Mouse (Mus musculus) skeletal muscle tissue, postnatal 0 days (tissue): ENCODE data around the gene Bcat2. TPM values are rescaled to one million over a fixed set of nuclear protein-coding genes. Genes with fewer than 3 reads are reported as not detected.

Experiments used
- polyA plus RNA-seq: library from polyadenylated mRNA; unstranded; fragments of >200 nt; fragmentation: Nextera tagmentation; extraction: Ambion mirVana; gene quantifications from 2 replicates; pipeline ENCODE4 v1.2.1, GENCODE M21; 2015

The Bcat2 gene
- 35.4 and 88.9 TPM in 2 replicates for polyA plus RNA-seq

DNA sequence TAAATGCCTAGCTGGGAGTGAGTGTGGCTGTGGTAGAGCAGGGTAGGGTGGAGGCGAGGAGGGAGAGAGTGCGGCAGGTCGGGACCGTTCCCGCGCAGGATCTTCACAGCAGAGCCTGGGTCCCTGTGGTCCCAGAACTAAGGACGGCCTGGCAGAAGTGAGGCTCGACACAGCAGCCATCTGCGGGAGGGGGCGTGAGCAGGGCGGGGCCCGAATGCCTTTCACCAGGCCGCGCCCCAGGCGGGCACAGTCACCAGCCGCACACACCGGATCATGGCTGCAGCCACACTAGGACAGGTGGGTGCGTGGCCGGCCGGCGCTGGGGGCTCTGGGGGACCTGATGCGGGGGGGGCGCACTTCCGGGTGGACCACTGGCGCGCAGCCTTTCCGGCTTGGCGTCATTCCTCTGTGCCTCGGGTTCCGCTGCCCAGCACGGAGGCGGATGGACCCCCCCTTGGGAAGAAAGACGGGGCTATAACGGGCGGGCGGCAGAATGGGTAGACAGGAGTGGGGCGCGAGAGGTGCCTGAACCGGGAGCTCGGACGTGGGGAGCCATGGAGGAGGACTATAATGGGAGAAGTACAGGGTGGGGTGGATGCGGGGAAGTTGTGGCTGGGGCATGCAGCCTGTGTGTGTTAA is at the start of gene Bcat2:
Gene Bcat2 (plus strand): TSS at position 51 of the 639 bp plus-strand sequence.

DNA sequence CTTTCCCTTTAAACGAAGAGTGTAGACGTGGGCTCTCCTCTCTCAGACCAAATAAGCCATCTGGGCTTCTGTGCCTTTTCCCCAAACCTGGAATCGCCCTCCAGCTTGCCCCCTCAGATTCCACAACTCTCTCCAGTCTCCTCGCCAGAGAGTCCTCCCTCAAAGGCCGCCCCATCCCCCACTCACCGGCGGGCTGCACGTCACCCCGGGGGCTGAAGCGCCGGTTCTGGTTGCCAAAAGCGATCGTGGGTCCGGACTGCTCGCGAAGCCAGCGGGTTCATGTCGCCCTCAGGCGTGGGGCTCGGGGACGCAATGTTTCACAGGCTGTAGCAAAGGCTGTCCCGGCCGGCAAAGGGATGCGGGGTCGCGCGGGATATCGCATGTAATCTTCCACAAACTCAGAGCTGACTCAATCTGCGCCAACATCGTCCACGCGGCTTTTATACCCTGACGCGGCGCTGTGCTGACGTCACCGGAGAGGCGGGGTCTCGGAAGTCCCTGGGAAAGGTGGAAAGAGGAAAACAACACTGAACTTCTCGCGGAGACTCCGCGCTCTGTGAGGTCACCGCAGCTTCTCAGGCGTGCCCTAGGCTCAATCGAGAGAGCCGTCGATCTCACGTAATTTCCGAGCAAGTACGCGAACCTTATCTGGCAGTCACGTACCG is 44.0 kb upstream of the Bcat2 start, which contains the start of the genes Ppp1r15a and Plekha4:
Gene Ppp1r15a (minus strand): TSS at position 460 of the 665 bp plus-strand sequence.
Gene Plekha4 (plus strand): TSS at position 522 of the 665 bp plus-strand sequence.

DNA sequence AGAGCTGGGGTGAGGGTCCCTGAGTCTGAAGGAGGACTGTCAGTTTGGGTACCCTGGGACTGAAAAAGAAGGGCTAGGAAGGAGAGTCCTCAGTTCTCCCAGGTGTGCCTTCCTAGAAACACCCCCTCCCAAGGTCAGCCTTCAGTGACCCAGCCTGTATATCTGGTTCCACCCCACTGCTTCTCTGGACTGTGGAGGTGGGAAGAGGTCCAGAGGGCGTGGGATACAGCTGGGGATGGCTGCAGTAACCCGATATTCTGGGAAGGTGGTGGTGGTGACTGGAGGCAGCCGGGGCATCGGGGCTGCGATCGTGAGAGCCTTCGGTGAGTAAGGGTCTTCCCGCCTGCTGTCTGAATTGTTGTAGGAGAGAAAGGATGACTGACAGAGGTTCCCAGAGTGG is 15.2 kb upstream of the Bcat2 start, which contains the start of gene Hsd17b14:
Gene Hsd17b14 (plus strand): TSS at position 150 of the 400 bp plus-strand sequence.

DNA sequence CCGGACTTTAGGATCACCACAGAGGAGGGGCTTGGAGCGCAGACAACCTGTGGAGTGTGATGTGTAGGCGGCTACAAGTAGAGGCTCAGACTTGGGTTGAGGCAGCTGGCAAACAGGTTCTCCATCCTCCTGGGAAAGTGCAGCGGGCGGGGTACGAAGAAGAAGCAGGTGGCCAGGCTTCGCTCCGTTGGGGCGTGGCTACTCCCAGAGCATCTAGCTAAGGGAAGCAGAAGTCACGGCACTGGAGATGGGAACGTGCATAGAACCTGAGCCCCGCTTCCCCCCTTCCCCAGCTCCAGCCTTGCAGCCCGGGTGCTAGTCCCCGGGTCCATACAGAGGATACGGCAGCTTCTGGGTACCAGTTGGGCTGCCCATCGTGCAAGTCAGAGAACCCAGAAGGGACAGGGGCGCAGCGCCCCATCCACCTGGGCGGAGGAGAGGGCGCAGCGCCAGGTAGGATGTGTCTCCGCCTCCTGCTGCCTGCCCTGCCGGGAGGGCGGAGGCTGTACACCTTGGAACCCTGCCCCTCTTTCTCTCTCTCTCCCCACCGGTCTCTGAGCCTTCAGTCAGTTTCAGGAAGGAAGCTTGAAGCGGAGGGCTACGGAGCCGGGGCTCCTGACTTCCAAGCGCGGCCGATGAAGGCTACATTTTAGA is 47.2 kb downstream of the Bcat2 start, which contains the start of gene Fut1:
Gene Fut1 (plus strand): TSS at position 248 of the 654 bp plus-strand sequence.

DNA sequence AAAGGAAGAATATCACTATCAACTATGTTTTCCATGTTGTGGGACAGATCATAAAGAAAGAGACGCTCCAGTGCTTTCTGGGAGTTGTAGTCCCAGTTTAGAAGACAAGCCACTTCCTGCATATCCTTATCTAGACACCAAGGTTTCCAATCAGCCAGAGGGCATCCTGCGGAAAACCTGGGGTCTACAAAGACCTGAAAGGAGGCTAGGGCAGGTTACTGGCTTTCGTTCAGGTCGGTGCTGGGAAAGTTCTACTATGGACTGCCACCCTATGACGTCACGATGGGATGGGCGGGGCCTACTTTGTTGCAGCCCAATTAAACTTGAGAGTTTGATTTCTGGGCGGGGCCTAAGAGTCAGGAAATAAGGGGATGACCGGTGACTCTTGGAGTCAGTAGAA is 51.5 kb downstream of the Bcat2 start, which contains the start of gene Izumo1:
Gene Izumo1 (plus strand): TSS at position 369 of the 400 bp plus-strand sequence.

DNA sequence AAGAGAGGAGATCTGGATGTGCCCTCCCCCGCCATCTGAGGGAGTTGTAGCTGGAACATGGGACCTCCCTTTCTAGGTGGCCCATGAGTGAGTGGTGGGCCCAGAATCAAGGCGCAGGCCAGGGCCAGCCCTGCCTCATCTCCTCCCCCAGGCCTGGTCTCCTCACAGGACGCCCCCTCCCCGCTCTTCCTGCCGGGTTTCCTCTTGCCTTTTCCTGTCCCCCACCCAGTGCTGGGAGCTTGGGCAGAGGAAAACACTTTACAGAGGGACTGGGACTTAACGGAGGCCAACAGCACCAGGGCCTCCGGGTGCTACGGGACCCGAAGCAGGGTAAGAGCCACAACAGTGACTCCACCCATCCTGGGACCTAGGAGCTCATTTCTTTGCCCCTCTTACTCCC is 57.3 kb downstream of the Bcat2 start, which contains the start of gene Rasip1:
Gene Rasip1 (plus strand): TSS at position 228 of the 400 bp plus-strand sequence.

Other genes with a start within 250 kb of the Bcat2 start
- gene Trpm4, start 236.4 kb upstream of the Bcat2 start, polyA plus RNA-seq, result 15.3 and 15.4 TPM in 2 replicates
- 94.0 and 120 TPM in 2 replicates for gene Hrc, start 234.9 kb upstream of the Bcat2 start, polyA plus RNA-seq
- 3.2 and 4.0 TPM in 2 replicates for gene Ppfia3, start 203.1 kb upstream of the Bcat2 start, polyA plus RNA-seq
- 1.5 and 2.0 TPM in 2 replicates for gene Lin7b, start 199.6 kb upstream of the Bcat2 start, polyA plus RNA-seq
- gene Snrnp70, start 174.4 kb upstream of the Bcat2 start, polyA plus RNA-seq, result 64.7 and 74.9 TPM in 2 replicates
- 3.5 and 4.7 TPM in 2 replicates for gene Kcna7, start 164.5 kb upstream of the Bcat2 start, polyA plus RNA-seq
- 0.09 and 0.17 TPM in 2 replicates for gene Ntf5, start 156.5 kb upstream of the Bcat2 start, polyA plus RNA-seq
- gene Lhb, start 149.3 kb upstream of the Bcat2 start, polyA plus RNA-seq, result not detected in 2 replicates
- gene Gys1, start 135.3 kb upstream of the Bcat2 start, polyA plus RNA-seq, result 90.8 and 92.1 TPM in 2 replicates
- 31.4 and 35.8 TPM in 2 replicates for gene Ruvbl2, start 132.1 kb upstream of the Bcat2 start, polyA plus RNA-seq
- 2,280 and 2,838 TPM in 2 replicates for gene Ftl1, start 110.3 kb upstream of the Bcat2 start, polyA plus RNA-seq
- 74.5 and 83.5 TPM in 2 replicates for gene Bax, start 103.3 kb upstream of the Bcat2 start, polyA plus RNA-seq
- gene Tulp2, start 88.3 kb upstream of the Bcat2 start, polyA plus RNA-seq, result 0.06 and 0.12 TPM in 2 replicates
- not detected in 2 replicates for gene Gm45808, start 83.3 kb upstream of the Bcat2 start, polyA plus RNA-seq
- gene Dhdh, start 81.3 kb upstream of the Bcat2 start, polyA plus RNA-seq, result 7.1 and 7.2 TPM in 2 replicates
- gene Nucb1, start 59.7 kb upstream of the Bcat2 start, polyA plus RNA-seq, result 124 and 146 TPM in 2 replicates
- 19.1 and 19.6 TPM in 2 replicates for gene Ppp1r15a, start 43.9 kb upstream of the Bcat2 start, polyA plus RNA-seq
- 5.6 and 8.0 TPM in 2 replicates for gene Plekha4, start 43.8 kb upstream of the Bcat2 start, polyA plus RNA-seq
- gene Hsd17b14, start 15.3 kb upstream of the Bcat2 start, polyA plus RNA-seq, result 6.1 and 7.2 TPM in 2 replicates
- gene Fgf21, start 45.3 kb downstream of the Bcat2 start, polyA plus RNA-seq, result 0.18 TPM in 1 of 2 replicates, not detected in the other
- gene Fut1, start 47.1 kb downstream of the Bcat2 start, polyA plus RNA-seq, result 0.05 TPM in 1 of 2 replicates, not detected in the other
- gene Izumo1, start 51.7 kb downstream of the Bcat2 start, polyA plus RNA-seq, result 0.06 TPM in 1 of 2 replicates, not detected in the other
- gene Rasip1, start 57.3 kb downstream of the Bcat2 start, polyA plus RNA-seq, result 10.3 and 13.9 TPM in 2 replicates
- gene Mamstr, start 69.8 kb downstream of the Bcat2 start, polyA plus RNA-seq, result 139 and 174 TPM in 2 replicates
- 1.9 and 2.1 TPM in 2 replicates for gene Fut2, start 96.2 kb downstream of the Bcat2 start, polyA plus RNA-seq
- 1.6 and 1.7 TPM in 2 replicates for gene Ntn5, start 113.9 kb downstream of the Bcat2 start, polyA plus RNA-seq
- gene Sec1, start 124.2 kb downstream of the Bcat2 start, polyA plus RNA-seq, result 0.33 and 0.40 TPM in 2 replicates
- 2.4 and 3.0 TPM in 2 replicates for gene Car11, start 129.7 kb downstream of the Bcat2 start, polyA plus RNA-seq
- 9.9 and 10.3 TPM in 2 replicates for gene Dbp, start 134.9 kb downstream of the Bcat2 start, polyA plus RNA-seq
- 568 and 577 TPM in 2 replicates for gene Rpl18, start 145.3 kb downstream of the Bcat2 start, polyA plus RNA-seq
- gene Sphk2, start 147.8 kb downstream of the Bcat2 start, polyA plus RNA-seq, result 11.7 and 13.4 TPM in 2 replicates
- gene Fam83e, start 151.1 kb downstream of the Bcat2 start, polyA plus RNA-seq, result 0.10 and 0.17 TPM in 2 replicates
- not detected in 2 replicates for gene Spaca4, start 155.7 kb downstream of the Bcat2 start, polyA plus RNA-seq
- gene Lmtk3, start 213.6 kb downstream of the Bcat2 start, polyA plus RNA-seq, result 0.18 TPM in 1 of 2 replicates, not detected in the other
- gene Sult2b1, start 214.5 kb downstream of the Bcat2 start, polyA plus RNA-seq, result 0.21 and 5.3 TPM in 2 replicates
- 42.5 and 48.2 TPM in 2 replicates for gene Cyth2, start 244.4 kb downstream of the Bcat2 start, polyA plus RNA-seq